Mouse (Mus musculus): Measurements from ENCODE around the gene Fam186b. TPM values are rescaled to one million over a fixed set of nuclear protein-coding genes. Genes with fewer than 3 reads are reported as not detected.

The Fam186b gene
- polyA plus RNA-seq, 1 experiment: not detected

DNA sequence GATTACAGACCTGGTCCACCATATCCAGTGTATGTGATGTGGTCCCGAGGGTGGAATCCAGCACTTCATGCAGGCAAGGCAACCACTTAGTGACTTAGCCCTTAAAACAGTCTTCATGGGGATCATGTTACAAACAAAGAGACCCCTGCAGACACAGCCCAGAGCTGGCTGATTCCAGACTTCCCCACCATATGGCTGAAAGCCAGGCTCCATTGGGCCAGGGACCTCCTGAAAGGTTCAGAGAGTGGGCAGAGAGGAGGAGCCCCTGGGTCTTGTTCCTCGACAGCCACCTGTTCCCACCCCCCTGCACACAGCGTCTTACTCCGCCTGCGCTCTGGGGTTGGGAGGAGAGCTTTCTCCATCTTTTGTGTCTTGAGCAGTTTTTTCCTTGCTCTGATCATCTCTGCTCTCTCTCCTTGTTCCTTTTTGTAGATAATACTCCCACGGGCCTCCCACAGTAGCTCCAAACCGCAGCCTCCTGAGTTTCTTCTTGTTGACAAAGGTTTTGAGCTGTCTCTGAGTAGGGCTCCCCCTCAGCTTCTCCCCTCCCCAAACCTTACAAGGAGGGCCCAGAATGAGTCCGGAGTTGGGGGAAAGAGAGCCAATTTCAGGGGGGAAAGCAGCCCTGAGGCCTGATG, 74.3 kb downstream of the Fam186b start:
- no peak overlapping the region for H3K27ac ChIP-seq (ENCODE audit: insufficient read depth, low read length)
- H3K4me3 ChIP-seq (ENCODE audit: insufficient read depth, low read length): no peak overlapping the region
- TF ChIP-seq POLR2A (IDR thresholded peaks at IDR 0.05; ENCODE audit: low read depth, low read length): no peak
- no peak for TF ChIP-seq CTCF (IDR thresholded peaks at IDR 0.05; ENCODE audit: borderline replicate concordance, insufficient read depth, low read length)
- 0 out of 2 replicates have a peak, but pooled peaks cover 5% of the 10 kb centered on the region for H3K4me1 ChIP-seq (ENCODE audit: control insufficient read depth, insufficient read depth, low read length)

Other genes with a start within 250 kb of the Fam186b start
- 0.60 TPM in 1 of 2 replicates, not detected in the other for gene Prph, start 240.7 kb downstream of the Fam186b start, polyA plus RNA-seq (2011; ENCODE audit: insufficient read length, low read depth, missing spikeins)
- gene Troap, start 221.3 kb downstream of the Fam186b start, polyA plus RNA-seq (2011; ENCODE audit: insufficient read length, low read depth, missing spikeins): 12.2 and 19.9 TPM in 2 replicates
- gene C1ql4, start 208.1 kb downstream of the Fam186b start, polyA plus RNA-seq (2011; ENCODE audit: insufficient read length, low read depth, missing spikeins): not detected in 2 replicates
- gene Dnajc22, start 202.7 kb downstream of the Fam186b start, polyA plus RNA-seq (2011; ENCODE audit: insufficient read length, low read depth, missing spikeins): not detected in 2 replicates
- gene Spats2, start 170.0 kb downstream of the Fam186b start, polyA plus RNA-seq (2011; ENCODE audit: insufficient read length, low read depth, missing spikeins): 37.7 and 41.7 TPM in 2 replicates
- gene Kcnh3, start 71.0 kb downstream of the Fam186b start, polyA plus RNA-seq (2011; ENCODE audit: insufficient read length, low read depth, missing spikeins): 0.40 TPM in 1 of 2 replicates, not detected in the other
- 24.7 and 37.2 TPM in 2 replicates for gene Mcrs1, start 43.9 kb downstream of the Fam186b start, polyA plus RNA-seq (2011; ENCODE audit: insufficient read length, low read depth, missing spikeins)
- gene Prpf40b, start 801 bp downstream of the Fam186b start, polyA plus RNA-seq (2011; ENCODE audit: insufficient read length, low read depth, missing spikeins): 24.4 and 25.7 TPM in 2 replicates
- gene Fmnl3, start 74.6 kb upstream of the Fam186b start, polyA plus RNA-seq (2011; ENCODE audit: insufficient read length, low read depth, missing spikeins): 49.5 and 51.2 TPM in 2 replicates
- gene Tmbim6, start 97.0 kb upstream of the Fam186b start, polyA plus RNA-seq (2011; ENCODE audit: insufficient read length, low read depth, missing spikeins): 419 and 479 TPM in 2 replicates
- gene Nckap5l, start 161.9 kb upstream of the Fam186b start, polyA plus RNA-seq (2011; ENCODE audit: insufficient read length, low read depth, missing spikeins): 11.6 and 18.6 TPM in 2 replicates
- gene Bcdin3d, start 178.8 kb upstream of the Fam186b start, polyA plus RNA-seq (2011; ENCODE audit: insufficient read length, low read depth, missing spikeins): 3.5 and 5.8 TPM in 2 replicates
- gene Faim2, start 232.3 kb upstream of the Fam186b start, polyA plus RNA-seq (2011; ENCODE audit: insufficient read length, low read depth, missing spikeins): 1.4 TPM in 1 of 2 replicates, not detected in the other

Measured in embryonic fibroblast, embryonic 13.5 days (primary cell).